Mouse (Mus musculus) ES-Bruce4 (cell line): ENCODE measurements around the gene Apoa2. TPM values are rescaled to one million over a fixed set of nuclear protein-coding genes. Genes with fewer than 3 reads are reported as not detected.

Experiments used
- H3K27ac ChIP-seq: 2 replicates; pipeline ENCODE4 v1.5.1; 2012; ENCODE audit warnings: low read length, inconsistent platforms; ENCODE audit not compliant: insufficient read depth
- H3K27me3 ChIP-seq: 2 replicates; pipeline ENCODE4 v1.6.1; 2012; ENCODE audit warnings: mild to moderate bottlenecking, low read length, inconsistent platforms; ENCODE audit not compliant: control insufficient read depth, poor library complexity, insufficient read depth, severe bottlenecking
- H3K36me3 ChIP-seq: 2 replicates; pipeline ENCODE4 v1.6.1; 2012; ENCODE audit warnings: inconsistent platforms, mild to moderate bottlenecking, low read length, moderate library complexity; ENCODE audit not compliant: control insufficient read depth, poor library complexity, insufficient read depth, severe bottlenecking
- H3K4me1 ChIP-seq: one replicate; pipeline ENCODE4 v1.8.1; 2011; ENCODE audit warnings: low read length; ENCODE audit not compliant: control insufficient read depth, insufficient read depth
- H3K4me3 ChIP-seq: 2 replicates; pipeline ENCODE4 v1.5.1; 2011; ENCODE audit warnings: low read depth, mild to moderate bottlenecking, low read length
- H3K9ac ChIP-seq: 2 replicates; pipeline ENCODE4 v1.6.1; 2012; ENCODE audit warnings: low read depth, mild to moderate bottlenecking, inconsistent platforms; ENCODE audit not compliant: poor library complexity, severe bottlenecking
- H3K9me3 ChIP-seq: replicated peaks from 2 replicates; pipeline ENCODE4 v1.6.1; 2012; ENCODE audit warnings: mild to moderate bottlenecking, low read length, inconsistent platforms; ENCODE audit not compliant: control insufficient read depth, poor library complexity, insufficient read depth, severe bottlenecking
- CTCF ChIP-seq: IDR thresholded peaks from one replicate; pipeline ENCODE4 v1.8.1; 2011; ENCODE audit warnings: low read depth, low read length
- EP300 ChIP-seq: IDR thresholded peaks from 2 replicates; pipeline ENCODE4 v1.6.1; 2011; ENCODE audit warnings: low read depth, low read length; ENCODE audit not compliant: insufficient read depth
- POLR2A ChIP-seq: IDR thresholded peaks from one replicate; pipeline ENCODE4 v1.8.1; 2011; ENCODE audit warnings: low read length; ENCODE audit not compliant: insufficient read depth
- polyA plus RNA-seq: library from polyadenylated mRNA; stranded (reverse); fragments of >200 nt; gene quantifications from 2 replicates; pipeline ENCODE4 v1.2.4, GENCODE M21; 2011; ENCODE audit warnings: low read depth; ENCODE audit not compliant: missing spikeins, insufficient read depth, insufficient read length

Gene Apoa2
- 18.0 and 19.1 TPM in 2 replicates for polyA plus RNA-seq

- TF ChIP-seq POLR2A (no peak), EP300 (no peak), CTCF (no peak)
- Histone ChIP-seq H3K9ac (no peak within 1 kb of the TSS), H3K27me3 (no peaks in the 10 kb centered on the region), H3K4me3 (no peak within 1 kb of the TSS), H3K27ac (no peak within 1 kb of the TSS), H3K9me3 (no peaks in the 10 kb centered on the region), H3K36me3 (peaks cover under 1% of the 10 kb centered on the region; the same call in 1 of the 2 replicates), H3K4me1 (peaks cover 9% of the 10 kb centered on the region)
These were observed at the start of gene Apoa2 for GRCm38 (mm10) chr1:171224857-171225256. Gene Apoa2, plus strand, starts transcription at chr1:171225054.

DNA sequence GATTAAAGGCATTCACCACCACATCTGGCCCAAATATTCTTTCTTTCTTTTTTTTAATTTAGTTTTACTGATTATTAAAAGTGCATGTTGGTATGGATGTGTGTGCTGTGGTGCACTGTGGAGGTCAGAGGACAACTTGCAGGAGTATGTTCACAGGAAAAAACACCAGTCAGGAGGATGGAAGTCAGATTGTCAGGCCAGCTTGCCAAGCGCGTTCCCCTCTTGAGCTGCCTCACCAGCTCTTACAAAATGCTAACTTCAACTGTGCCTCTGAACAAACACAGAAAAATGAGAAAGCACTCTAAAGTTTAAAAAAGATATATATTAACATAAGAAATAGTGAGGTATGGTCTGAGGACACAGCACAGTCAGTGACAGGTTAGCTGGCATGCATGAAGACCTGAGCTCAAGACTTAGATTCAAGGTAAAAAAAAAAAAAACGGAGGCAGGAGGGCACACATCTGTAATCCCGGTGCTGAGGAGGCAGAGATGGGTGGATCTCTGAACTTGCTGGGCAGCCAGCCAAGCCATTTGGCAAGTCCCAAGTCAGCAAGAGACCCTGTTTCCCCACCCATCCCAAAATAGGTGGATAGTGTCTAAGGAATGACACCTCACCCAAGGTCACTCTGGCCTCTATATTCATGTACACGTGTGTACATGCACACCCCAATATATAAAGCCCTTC is 45.2 kb upstream of the Apoa2 start:
- TF ChIP-seq EP300 = no peak
- no peak for TF ChIP-seq CTCF
- no peak for TF ChIP-seq POLR2A
- Histone ChIP-seq H3K9ac (no peak overlapping the region), H3K4me3 (no peak overlapping the region), H3K9me3 (no peaks in the 10 kb centered on the region), H3K4me1 (no peaks in the 10 kb centered on the region), H3K36me3 (no peaks in the 10 kb centered on the region), H3K27ac (no peak overlapping the region), H3K27me3 (no peaks in the 10 kb centered on the region)

GRCm38 (mm10) chr1:171183025-171183424 is 41.8 kb upstream of the Apoa2 start:
- no peaks in the 10 kb centered on the region for H3K9me3 ChIP-seq
- no peak overlapping the region for H3K27ac ChIP-seq
- TF ChIP-seq EP300 (no peak), CTCF (no peak), POLR2A (no peak)
- no peaks in the 10 kb centered on the region for H3K27me3 ChIP-seq
- H3K9ac ChIP-seq = no peak overlapping the region
- no peaks in the 10 kb centered on the region for H3K36me3 ChIP-seq
- no peak overlapping the region for H3K4me3 ChIP-seq
- peaks cover under 1% of the 10 kb centered on the region for H3K4me1 ChIP-seq

- no peaks in the 10 kb centered on the region for H3K27me3 ChIP-seq
- no peak overlapping the region for H3K4me3 ChIP-seq
- TF ChIP-seq POLR2A (no peak), EP300 (no peak), CTCF (no peak)
- no peak overlapping the region for H3K9ac ChIP-seq
- peaks cover 2% of the 10 kb centered on the region for H3K4me1 ChIP-seq
- no peak overlapping the region for H3K27ac ChIP-seq
- H3K9me3 ChIP-seq = no peaks in the 10 kb centered on the region
- no peaks in the 10 kb centered on the region for H3K36me3 ChIP-seq
These were observed 41.2 kb upstream of the Apoa2 start for GRCm38 (mm10) chr1:171183620-171184019.

- no peak for TF ChIP-seq POLR2A
- TF ChIP-seq EP300 = no peak
- H3K36me3 ChIP-seq = no peaks in the 10 kb centered on the region
These were observed 40.5 kb upstream of the Apoa2 start for GRCm38 (mm10) chr1:171184314-171184713.

DNA sequence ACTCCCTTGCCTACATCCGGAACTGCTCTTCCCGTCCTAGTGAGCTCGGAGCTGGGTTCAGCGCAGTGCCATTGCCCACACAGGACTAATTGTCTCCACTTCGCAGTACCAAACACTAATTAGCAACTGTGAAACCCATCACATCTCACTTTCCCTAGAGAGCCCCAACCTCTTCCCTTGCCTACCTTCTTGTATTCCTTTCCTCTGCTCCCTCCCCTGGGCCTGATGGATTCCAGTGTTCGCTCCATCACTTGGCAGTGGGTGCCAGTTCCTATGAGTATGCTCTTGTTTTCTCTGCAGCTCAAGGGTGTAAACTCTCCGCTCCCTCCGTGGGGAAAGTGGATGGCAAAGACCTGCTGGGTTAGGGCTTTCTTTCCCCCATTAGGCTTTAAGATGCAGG is 39.2 kb upstream of the Apoa2 start:
- no peaks in the 10 kb centered on the region for H3K27me3 ChIP-seq
- H3K27ac ChIP-seq = no peak overlapping the region
- no peak overlapping the region for H3K4me3 ChIP-seq
- peaks cover 5% of the 10 kb centered on the region for H3K4me1 ChIP-seq
- H3K9me3 ChIP-seq = no peaks in the 10 kb centered on the region
- no peaks in the 10 kb centered on the region for H3K36me3 ChIP-seq
- no peak for TF ChIP-seq CTCF
- TF ChIP-seq POLR2A = no peak
- no peak for TF ChIP-seq EP300
- no peak overlapping the region for H3K9ac ChIP-seq

More at GRCm38 (mm10) chr1:171184314-171184713, 40.5 kb upstream of the Apoa2 start:
- H3K4me1 ChIP-seq = peaks cover 3% of the 10 kb centered on the region
- H3K9ac ChIP-seq = no peak overlapping the region
- no peaks in the 10 kb centered on the region for H3K9me3 ChIP-seq
- H3K27me3 ChIP-seq = no peaks in the 10 kb centered on the region
- no peak overlapping the region for H3K27ac ChIP-seq
- no peak overlapping the region for H3K4me3 ChIP-seq
